Mouse (Mus musculus) thymus, postnatal 14 days (tissue): Measurements from ENCODE around the gene 4931440F15Rik.
A peak's percentile ranks its signal among the peaks of the same experiment; 100 is the strongest.
"Not testable (repeated sequence)": the region's sequence is repeated elsewhere in the genome, so short reads cannot be mapped to it uniquely, and the experiment has no call there.

Source experiments
- DNase-seq: peaks from one replicate; pipeline ENCODE4 v3.0.0; 2021

Gene 4931440F15Rik

DNA sequence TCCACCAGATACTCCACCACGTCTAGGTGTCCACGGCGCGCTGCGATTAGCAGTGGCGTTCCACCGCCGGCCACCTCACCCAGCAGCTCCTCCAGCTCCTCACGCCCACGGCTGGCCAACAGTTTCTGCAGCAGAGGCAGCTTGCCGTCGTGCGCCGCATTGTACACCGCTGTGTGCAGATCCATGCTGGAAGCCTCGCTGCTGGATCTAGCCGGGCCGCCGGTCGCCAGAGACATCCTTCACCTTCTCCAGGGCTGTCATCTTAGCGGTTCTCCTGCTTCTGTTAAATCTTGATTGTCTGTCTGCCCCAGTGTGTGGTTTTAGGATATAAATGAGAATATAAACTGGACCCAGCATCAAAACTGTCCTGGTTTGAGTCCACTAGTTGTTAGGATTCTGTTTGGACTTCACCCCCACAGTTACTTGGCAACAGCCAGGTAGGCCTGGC, at the start of gene 4931440F15Rik:
4931440F15Rik (minus strand) TSS at position 398 of the 448 bp plus-strand sequence.
- not testable (repeated sequence) for DNase-seq

- not testable (repeated sequence) for DNase-seq
These were observed 49.3 kb upstream of the 4931440F15Rik start for GRCm38 (mm10) chr11:29874781-29875180.

GRCm38 (mm10) chr11:29870174-29870573, 44.7 kb upstream of the 4931440F15Rik start:
- DNase-seq = no peak

DNA sequence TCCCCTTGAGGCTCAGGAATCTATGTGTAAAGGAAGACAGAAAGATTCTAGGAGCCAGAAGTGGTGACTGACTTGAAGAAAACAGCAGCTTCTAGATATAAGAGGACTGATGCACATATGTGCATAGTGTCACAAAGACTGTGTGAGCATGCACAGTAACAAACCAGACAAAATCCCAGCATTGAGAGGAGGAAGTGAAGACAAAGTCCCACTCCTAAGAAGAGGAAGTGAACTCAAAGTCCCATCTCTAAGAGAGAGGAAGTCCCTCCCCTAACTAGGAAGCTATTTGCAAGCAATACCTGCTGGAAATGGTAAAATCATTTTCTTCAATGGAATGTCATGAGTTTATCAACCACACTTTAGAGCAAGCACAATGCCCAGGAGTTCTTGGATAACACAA, 38.8 kb upstream of the 4931440F15Rik start:
- DNase-seq = no peak

GRCm38 (mm10) chr11:29861750-29862397, 36.4 kb upstream of the 4931440F15Rik start:
- DNase-seq = peak; percentile 6

- no peak for DNase-seq
These were observed 35.6 kb upstream of the 4931440F15Rik start for GRCm38 (mm10) chr11:29861040-29861439.

DNA sequence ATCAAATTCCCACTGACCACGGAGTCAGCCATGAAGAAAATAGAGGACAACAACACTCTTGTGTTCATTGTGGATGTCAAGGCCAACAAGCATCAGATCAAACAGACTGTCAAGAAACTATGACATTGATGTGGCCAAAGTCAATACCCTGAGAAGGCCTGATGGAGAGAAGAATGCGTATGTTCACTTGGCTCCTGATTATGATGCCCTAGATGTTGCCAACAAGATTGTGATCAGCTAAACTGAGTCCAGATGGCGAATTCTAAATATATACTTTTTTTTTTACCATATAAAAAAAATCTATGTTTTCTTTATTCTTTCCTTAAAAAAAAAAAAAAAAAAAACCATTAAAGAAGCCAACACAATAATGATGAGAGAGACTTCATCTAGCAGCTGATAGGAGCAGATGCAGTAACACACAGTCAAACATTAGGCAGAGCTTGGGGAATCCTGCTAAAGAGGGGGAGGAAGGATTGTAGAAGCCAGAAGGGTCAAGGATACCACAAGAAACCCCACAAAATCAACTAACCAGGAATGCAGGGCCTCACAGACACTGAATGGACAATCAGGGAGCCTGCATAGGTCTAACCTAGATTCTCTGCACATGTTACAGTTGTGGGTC, 15.2 kb upstream of the 4931440F15Rik start:
- no peak for DNase-seq

GRCm38 (mm10) chr11:29839781-29840180, 14.3 kb upstream of the 4931440F15Rik start:
- no peak for DNase-seq

GRCm38 (mm10) chr11:29837066-29837465, 11.6 kb upstream of the 4931440F15Rik start:
- DNase-seq = no peak

GRCm38 (mm10) chr11:29827729-29828128, 2.3 kb upstream of the 4931440F15Rik start:
- no peak for DNase-seq

GRCm38 (mm10) chr11:29826001-29826400, 533 bp upstream of the 4931440F15Rik start:
- DNase-seq = no peak

GRCm38 (mm10) chr11:29824474-29825270, 796 bp downstream of the 4931440F15Rik start:
- DNase-seq = not testable (repeated sequence)

GRCm38 (mm10) chr11:29823141-29823540, 2.3 kb downstream of the 4931440F15Rik start:
- no peak for DNase-seq

DNA sequence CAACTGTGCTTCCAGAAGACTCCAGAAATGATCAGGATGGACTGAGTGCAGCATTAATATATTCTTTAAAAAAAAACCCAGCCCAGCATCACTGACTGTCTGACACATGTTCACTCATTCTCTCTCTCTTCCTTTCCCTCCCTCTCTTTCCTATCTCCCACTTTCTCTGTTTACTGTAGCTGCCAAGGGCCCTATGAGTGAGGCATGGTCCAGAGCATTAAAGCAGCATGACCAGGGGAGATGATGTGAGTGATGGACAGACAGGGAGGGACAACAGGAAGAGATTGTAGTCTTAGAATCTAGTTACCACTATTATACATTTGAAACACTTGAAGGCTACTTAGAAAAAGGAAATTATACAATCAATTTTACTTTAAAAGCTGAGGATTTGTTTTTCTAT, 9.8 kb downstream of the 4931440F15Rik start:
- DNase-seq = no peak

DNA sequence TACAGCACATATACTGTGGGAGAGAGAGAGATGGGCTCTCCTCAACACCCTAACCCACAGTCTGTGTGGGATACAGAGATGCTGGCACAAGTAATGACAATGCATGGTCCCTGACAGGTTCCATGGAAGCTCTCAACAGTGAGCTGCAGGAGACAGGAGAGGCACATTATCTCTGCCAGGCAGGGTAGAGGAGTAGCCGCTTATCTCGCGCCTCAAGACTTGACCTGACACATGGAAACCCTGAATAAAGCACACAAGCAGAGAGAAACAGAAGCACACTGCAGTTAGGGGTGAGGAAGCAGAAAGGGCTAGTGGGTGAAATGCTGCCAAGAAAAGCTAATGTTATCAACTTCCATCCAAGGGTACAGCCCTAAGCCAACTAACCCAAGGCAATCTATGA, 10.2 kb downstream of the 4931440F15Rik start:
- no peak for DNase-seq

DNA sequence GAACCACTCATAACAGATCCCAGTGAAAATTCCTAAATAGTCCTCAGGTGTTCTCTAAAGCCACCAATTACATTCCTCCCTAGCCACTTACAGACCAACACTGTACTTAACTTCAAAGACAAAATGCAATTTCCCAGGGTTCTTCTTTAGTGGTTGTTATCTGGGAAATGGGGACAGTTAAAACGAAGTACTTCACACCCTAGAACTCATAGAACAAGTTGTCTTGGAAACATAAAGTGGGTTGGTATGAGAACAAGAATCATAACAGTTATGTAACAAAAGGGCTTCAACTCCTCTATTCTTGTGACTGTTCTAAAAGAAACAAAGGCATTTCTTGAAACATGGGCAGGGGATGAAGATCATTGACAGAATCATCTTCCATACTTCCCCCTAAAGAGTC, 12.2 kb downstream of the 4931440F15Rik start:
- DNase-seq = no peak

- no peak for DNase-seq
These were observed 13.0 kb downstream of the 4931440F15Rik start for GRCm38 (mm10) chr11:29812475-29812874.

- no peak for DNase-seq
These were observed 15.1 kb downstream of the 4931440F15Rik start for GRCm38 (mm10) chr11:29810324-29810723.

DNA sequence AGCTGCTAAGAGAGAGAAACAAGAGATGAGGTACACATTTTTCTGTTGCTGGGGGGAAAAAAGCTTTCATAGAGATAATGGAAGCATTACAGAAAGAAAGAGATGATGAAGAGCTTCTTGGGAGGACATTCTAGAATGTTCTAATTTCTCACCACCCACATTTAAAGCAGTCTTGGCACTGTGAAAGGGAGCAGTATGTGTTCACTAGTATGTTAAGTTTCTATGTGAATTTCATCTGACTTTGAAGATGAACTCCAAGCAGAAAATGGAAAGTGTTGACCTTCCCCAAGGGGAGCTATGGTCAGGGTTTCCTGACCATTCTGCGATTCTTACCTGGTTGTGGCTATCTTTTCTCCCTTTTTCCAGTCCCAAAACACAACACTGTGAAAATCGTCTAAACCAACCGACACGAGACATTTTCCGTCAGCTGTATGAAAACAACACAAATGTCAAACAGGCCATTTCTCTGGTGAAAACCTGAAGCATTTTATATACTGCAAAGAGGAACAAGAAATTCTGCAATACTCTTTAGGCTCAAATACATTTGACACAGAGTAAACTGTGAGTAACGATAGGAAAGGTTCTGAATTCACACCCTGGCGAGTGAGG, 16.4 kb downstream of the 4931440F15Rik start:
- no peak for DNase-seq

GRCm38 (mm10) chr11:29808173-29808980, 17.1 kb downstream of the 4931440F15Rik start:
- no peak for DNase-seq

GRCm38 (mm10) chr11:29807325-29807724, 18.1 kb downstream of the 4931440F15Rik start:
- no peak for DNase-seq
